Mouse (Mus musculus) lung, embryonic 14.5 days (tissue): ENCODE measurements around the gene Wiz. TPM values are rescaled to one million over a fixed set of nuclear protein-coding genes. Genes with fewer than 3 reads are reported as not detected.

ENCODE experiments used
- ATAC-seq: fragments of 200-750 bp; cut with Nextera tagmentation; 2 replicates; pipeline ENCODE4 v1.8.0; 2017; ENCODE audit warnings: mild to moderate bottlenecking, moderate TSS enrichment, moderate library complexity; ENCODE audit not compliant: insufficient read depth
- DNase-seq: peaks from one replicate; pipeline ENCODE4 v3.0.0-alpha.2; 2015
- H3K27ac ChIP-seq: fragments of 300-500 bp; sonication (generic); 2 replicates; pipeline ENCODE4 v1.5.1; 2014; ENCODE audit warnings: low read depth, mild to moderate bottlenecking, moderate library complexity
- H3K27me3 ChIP-seq: fragments of 300-500 bp; sonication (generic); 2 replicates; pipeline ENCODE4 v1.6.1; 2014; ENCODE audit warnings: low read length, control low read depth; ENCODE audit not compliant: insufficient read depth
- H3K36me3 ChIP-seq: fragments of 300-500 bp; sonication (generic); 2 replicates; pipeline ENCODE4 v1.6.1; 2014; ENCODE audit warnings: control low read depth; ENCODE audit not compliant: insufficient read depth
- H3K4me1 ChIP-seq: fragments of 300-500 bp; sonication (generic); 2 replicates; pipeline ENCODE4 v1.6.1; 2014; ENCODE audit warnings: antibody characterized with exemption, control low read depth; ENCODE audit not compliant: insufficient read depth
- H3K4me2 ChIP-seq: fragments of 300-500 bp; sonication (generic); 2 replicates; pipeline ENCODE4 v1.6.1; 2014; ENCODE audit warnings: mild to moderate bottlenecking
- H3K4me3 ChIP-seq: fragments of 300-500 bp; sonication (generic); 2 replicates; pipeline ENCODE4 v1.5.1; 2014; ENCODE audit warnings: low read depth, low read length
- H3K9ac ChIP-seq: fragments of 300-500 bp; sonication (generic); 2 replicates; pipeline ENCODE4 v1.6.1; 2014
- H3K9me3 ChIP-seq: fragments of 300-500 bp; sonication (generic); 2 replicates; pipeline ENCODE4 v1.6.1; 2016; ENCODE audit warnings: low read depth, low read length, control low read depth
- CTCF ChIP-seq: IDR thresholded peaks from 2 replicates; pipeline ENCODE4 v1.5.1; 2016; ENCODE audit warnings: antibody characterized with exemption, low read depth
- WGBS: fragments of 180-500 bp; shearing (Covaris S2); extraction: QIAGEN DNeasy Blood & Tissue Kit; methylation state at CpG from one replicate; pipeline ENCODE4 v1.1.7; 2014; 5-methylcytosine and 5-hydroxymethylcytosine counted together
- polyA plus RNA-seq: library from polyadenylated mRNA; unstranded; fragments of >200 nt; fragmentation: Nextera tagmentation; extraction: Ambion mirVana; gene quantifications from 2 replicates; pipeline ENCODE4 v1.2.1, GENCODE M21; 2014

Wiz gene
- polyA plus RNA-seq, 1 experiment from 2014 or later: 48.1 TPM

DNA sequence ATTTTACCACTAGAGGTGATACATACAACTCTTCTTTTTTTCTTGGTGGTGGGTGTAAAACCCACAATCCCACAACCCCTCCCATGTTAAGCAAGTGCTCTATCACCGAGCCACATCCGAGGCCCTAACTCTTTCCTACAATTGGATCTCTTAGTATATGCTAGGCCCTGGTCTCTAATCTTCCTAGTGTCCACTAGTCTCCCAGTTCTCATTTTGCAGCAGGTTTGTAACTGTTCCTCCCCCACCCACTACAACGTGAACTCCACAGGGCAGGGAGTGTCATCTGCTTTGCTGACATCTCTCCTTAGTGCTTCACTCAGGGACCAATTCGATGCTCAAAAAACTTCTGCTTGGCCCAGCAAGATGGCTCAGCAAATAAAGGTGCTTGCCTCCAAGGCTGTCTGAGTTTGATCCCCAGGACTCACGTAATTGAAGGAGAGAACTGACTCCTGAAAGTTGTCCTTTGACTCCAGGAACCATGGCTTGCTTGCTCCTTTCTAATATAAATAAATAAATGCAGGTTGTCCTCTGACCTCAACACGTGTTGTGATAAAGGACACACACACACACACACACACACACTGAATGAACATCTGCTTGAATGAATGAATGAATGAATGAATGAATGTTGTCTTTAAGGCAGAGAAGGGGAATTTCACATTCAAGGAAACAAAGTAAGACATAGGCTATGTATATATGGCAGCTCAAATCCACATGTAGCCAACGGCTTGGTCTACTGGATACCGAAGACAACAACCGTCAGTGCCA is 13.0 kb upstream of the Wiz start:
- no peaks in the 10 kb centered on the region for H3K36me3 ChIP-seq
- ATAC-seq: no peak
- no peak overlapping the region for H3K4me2 ChIP-seq
- no peak for TF ChIP-seq CTCF
- no peak for DNase-seq
- peaks cover 18% of the 10 kb centered on the region for H3K27me3 ChIP-seq
- 70% methylated on average over 9 of the region's 9 CpGs for WGBS
- no peak overlapping the region for H3K9ac ChIP-seq
- H3K4me1 ChIP-seq: no peaks in the 10 kb centered on the region
- no peaks in the 10 kb centered on the region for H3K9me3 ChIP-seq
- H3K27ac ChIP-seq: no peak overlapping the region
- H3K4me3 ChIP-seq: no peak overlapping the region

GRCm38 (mm10) chr17:32396266-32396665 is 7.0 kb upstream of the Wiz start:
- H3K4me1 ChIP-seq: peaks cover 3% of the 10 kb centered on the region; the same call in 1 of the 2 replicates
- H3K4me2 ChIP-seq: peak overlapping the region; percentile 44
- no peak for DNase-seq
- ATAC-seq: no peak
- TF ChIP-seq CTCF: no peak
- H3K36me3 ChIP-seq: no peaks in the 10 kb centered on the region
- H3K4me3 ChIP-seq: peak overlapping the region; percentile 24; the same call in 1 of the 2 replicates
- H3K27ac ChIP-seq: no peak overlapping the region
- no peak overlapping the region for H3K9ac ChIP-seq
- H3K27me3 ChIP-seq: peaks cover 77% of the 10 kb centered on the region
- WGBS: 7% methylated on average over 37 of the region's 37 CpGs
- no peaks in the 10 kb centered on the region for H3K9me3 ChIP-seq

- WGBS: 87% methylated on average over 10 of the region's 10 CpGs
Measured at GRCm38 (mm10) chr17:32393944-32394343, 4.7 kb upstream of the Wiz start.

GRCm38 (mm10) chr17:32388370-32389100 is 704 bp downstream of the Wiz start:
- Histone ChIP-seq H3K9ac (peak overlapping the region; percentile 77), H3K27ac (peak overlapping the region; percentile 72), H3K4me1 (peaks cover 4% of the 10 kb centered on the region), H3K9me3 (no peaks in the 10 kb centered on the region), H3K4me2 (peak overlapping the region; percentile 98), H3K36me3 (peaks cover 8% of the 10 kb centered on the region), H3K4me3 (peak overlapping the region; percentile 78), H3K27me3 (peaks cover 30% of the 10 kb centered on the region)
- DNase-seq: peak; percentile 36
- WGBS: 2% methylated on average over 22 of the region's 39 CpGs
- TF ChIP-seq CTCF: no peak
- peak; percentile 71 for ATAC-seq

More at GRCm38 (mm10) chr17:32393944-32394343, 4.7 kb upstream of the Wiz start:
- H3K27ac ChIP-seq: no peak overlapping the region
- peaks cover 82% of the 10 kb centered on the region for H3K27me3 ChIP-seq
- H3K4me2 ChIP-seq: no peak overlapping the region
- no peak overlapping the region for H3K9ac ChIP-seq
- no peak for DNase-seq
- H3K9me3 ChIP-seq: no peaks in the 10 kb centered on the region
- TF ChIP-seq CTCF: no peak
- peaks cover 3% of the 10 kb centered on the region; the same call in 1 of the 2 replicates for H3K4me1 ChIP-seq
- H3K36me3 ChIP-seq: no peaks in the 10 kb centered on the region
- ATAC-seq: no peak
- no peak overlapping the region for H3K4me3 ChIP-seq

DNA sequence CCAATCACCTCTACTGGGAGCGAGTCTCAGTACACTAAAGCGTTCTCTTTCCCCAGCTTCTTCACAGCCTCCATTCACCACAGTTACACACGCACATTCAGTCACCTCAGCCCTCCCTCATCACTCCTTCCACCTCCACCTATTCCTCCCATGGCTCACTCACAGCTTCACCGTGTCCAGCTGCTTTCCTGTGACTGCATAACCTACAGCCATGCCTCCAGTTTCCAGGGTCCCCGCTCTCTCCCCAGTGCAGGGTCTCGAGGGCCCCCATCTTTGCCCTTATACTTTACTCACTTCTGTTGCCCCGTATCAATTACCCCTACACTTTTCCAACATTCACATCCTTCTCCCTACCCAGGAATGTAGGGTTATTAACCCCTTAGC is 1.3 kb downstream of the Wiz start:
- H3K4me2 ChIP-seq: peak overlapping the region; percentile 98
- peak overlapping the region; percentile 77; the same call in 1 of the 2 replicates for H3K9ac ChIP-seq
- H3K36me3 ChIP-seq: peaks cover 8% of the 10 kb centered on the region
- peaks cover 4% of the 10 kb centered on the region for H3K4me1 ChIP-seq
- H3K4me3 ChIP-seq: peak overlapping the region; percentile 78
- no peak overlapping the region for H3K27ac ChIP-seq
- 23% methylated on average over 7 of the region's 7 CpGs for WGBS
- ATAC-seq (no peak), DNase-seq (no peak)
- H3K9me3 ChIP-seq: no peaks in the 10 kb centered on the region
- H3K27me3 ChIP-seq: peaks cover 25% of the 10 kb centered on the region
- no peak for TF ChIP-seq CTCF

DNA sequence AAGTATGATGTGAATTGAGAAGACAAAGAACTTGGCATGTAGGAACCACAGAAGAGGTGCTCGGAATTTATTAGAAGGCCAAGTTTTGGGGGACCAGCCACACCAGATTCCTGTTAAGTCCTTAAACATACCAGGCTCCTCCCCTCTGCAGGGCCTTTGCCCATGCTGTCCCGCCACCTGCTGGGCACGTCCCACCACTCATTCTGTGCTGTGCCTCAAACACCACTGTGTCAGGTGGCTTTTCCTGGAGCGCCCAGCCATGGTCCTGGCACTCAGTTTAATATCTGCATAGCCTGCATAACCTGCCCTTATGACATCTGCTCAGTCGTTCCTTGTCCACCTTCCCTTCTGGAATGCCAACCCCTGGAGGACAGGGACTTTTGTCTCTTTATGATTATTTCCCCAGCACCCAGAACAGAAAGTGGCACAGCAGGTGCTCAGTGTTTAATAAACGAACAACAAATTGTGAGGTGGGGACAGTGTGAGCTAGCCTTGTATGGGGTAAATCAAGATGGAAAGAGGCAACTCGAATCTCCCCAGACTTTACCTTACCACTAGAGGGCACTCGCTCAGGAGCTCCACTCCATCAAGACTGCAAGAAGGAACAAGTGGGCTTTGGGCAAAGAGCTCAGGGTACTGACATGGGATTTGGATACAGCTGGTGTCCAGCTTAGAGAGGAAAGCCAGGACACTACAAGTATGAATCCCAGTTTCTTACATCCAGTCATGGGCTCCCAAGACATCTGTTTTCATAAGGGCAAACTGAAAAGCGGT is 2.4 kb downstream of the Wiz start:
- peaks cover 8% of the 10 kb centered on the region for H3K36me3 ChIP-seq
- TF ChIP-seq CTCF: peak; percentile 62
- ATAC-seq: no peak
- H3K27ac ChIP-seq: no peak overlapping the region
- H3K27me3 ChIP-seq: peaks cover 13% of the 10 kb centered on the region
- H3K9ac ChIP-seq: no peak overlapping the region
- DNase-seq: peak; percentile 54
- no peak overlapping the region for H3K4me3 ChIP-seq
- 62% methylated on average over 9 of the region's 9 CpGs for WGBS
- H3K4me1 ChIP-seq: peaks cover 4% of the 10 kb centered on the region
- no peak overlapping the region for H3K4me2 ChIP-seq
- H3K9me3 ChIP-seq: no peaks in the 10 kb centered on the region

DNA sequence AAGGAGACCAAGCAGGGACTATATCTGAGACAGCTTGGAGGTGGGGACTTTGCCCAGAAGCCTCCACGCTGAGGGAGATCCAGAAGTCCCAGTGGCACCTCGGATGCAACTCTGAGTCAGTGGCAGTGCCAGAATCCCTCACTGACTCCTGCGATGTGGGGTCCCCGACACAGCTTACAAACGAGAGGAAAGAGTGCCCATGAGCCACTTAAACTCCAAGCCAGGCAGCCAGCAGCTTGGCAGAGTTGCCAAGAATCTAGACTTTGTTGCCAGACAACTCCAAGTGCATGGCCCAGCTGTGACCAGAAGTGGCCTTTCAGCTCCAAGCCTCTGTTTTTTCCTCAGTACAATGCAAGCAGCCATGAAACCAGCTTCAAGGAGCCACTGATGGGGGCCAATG is 5.6 kb downstream of the Wiz start:
- no peak for DNase-seq
- peaks cover 4% of the 10 kb centered on the region for H3K4me1 ChIP-seq
- H3K4me3 ChIP-seq: no peak overlapping the region
- peaks cover 9% of the 10 kb centered on the region for H3K36me3 ChIP-seq
- no peaks in the 10 kb centered on the region for H3K27me3 ChIP-seq
- no peak overlapping the region for H3K9ac ChIP-seq
- no peak for TF ChIP-seq CTCF
- H3K27ac ChIP-seq: no peak overlapping the region
- H3K9me3 ChIP-seq: no peaks in the 10 kb centered on the region
- no peak overlapping the region for H3K4me2 ChIP-seq
- ATAC-seq: no peak
- WGBS: 86% methylated on average over 5 of the region's 5 CpGs
